Mouse (Mus musculus) kidney, embryonic 16.5 days (tissue): ENCODE measurements at regions not wholly inside any gene's neighbourhood (a gene's known extent, or its start where the extent isn't known, plus 50 kb on each side); places are given as distances from the start of the nearest gene placed in this dataset.

ENCODE experiments used
- ATAC-seq: fragments of 200-750 bp; cut with Nextera tagmentation; 2 replicates; pipeline ENCODE4 v1.8.0; 2017; ENCODE audit warnings: moderate TSS enrichment; ENCODE audit not compliant: low FRiP score, low TSS enrichment
- H3K27ac ChIP-seq: fragments of 300-500 bp; sonication (generic); 2 replicates; pipeline ENCODE4 v1.5.1; 2014; ENCODE audit warnings: low read length
- H3K27me3 ChIP-seq: fragments of 300-500 bp; sonication (generic); 2 replicates; pipeline ENCODE4 v1.6.1; 2014; ENCODE audit warnings: low read length, control low read depth, mixed read lengths; ENCODE audit not compliant: insufficient read depth
- H3K36me3 ChIP-seq: fragments of 300-500 bp; sonication (generic); 2 replicates; pipeline ENCODE4 v1.6.1; 2014; ENCODE audit warnings: low read length, control low read depth, mixed read lengths; ENCODE audit not compliant: insufficient read depth
- H3K4me1 ChIP-seq: fragments of 300-500 bp; sonication (generic); 2 replicates; pipeline ENCODE4 v1.6.1; 2014; ENCODE audit warnings: low read length, control low read depth, mixed read lengths; ENCODE audit not compliant: insufficient read depth
- H3K4me2 ChIP-seq: fragments of 300-500 bp; sonication (generic); replicated peaks from 2 replicates; pipeline ENCODE4 v1.6.1; 2014; ENCODE audit warnings: low read depth, low read length
- H3K4me3 ChIP-seq: fragments of 300-500 bp; sonication (generic); 2 replicates; pipeline ENCODE4 v1.5.1; 2014; ENCODE audit warnings: mild to moderate bottlenecking, low read length
- H3K9ac ChIP-seq: fragments of 300-500 bp; sonication (generic); replicated peaks from 2 replicates; pipeline ENCODE4 v1.6.1; 2014; ENCODE audit warnings: low read length
- H3K9me3 ChIP-seq: fragments of 300-500 bp; sonication (generic); 2 replicates; pipeline ENCODE4 v1.6.1; 2016; ENCODE audit warnings: low read length, control low read depth
- WGBS: fragments of 180-500 bp; shearing (Covaris S2); extraction: QIAGEN DNeasy Blood & Tissue Kit; methylation state at CpG from one replicate; pipeline ENCODE4 v1.1.7; 2014; 5-methylcytosine and 5-hydroxymethylcytosine counted together

DNA sequence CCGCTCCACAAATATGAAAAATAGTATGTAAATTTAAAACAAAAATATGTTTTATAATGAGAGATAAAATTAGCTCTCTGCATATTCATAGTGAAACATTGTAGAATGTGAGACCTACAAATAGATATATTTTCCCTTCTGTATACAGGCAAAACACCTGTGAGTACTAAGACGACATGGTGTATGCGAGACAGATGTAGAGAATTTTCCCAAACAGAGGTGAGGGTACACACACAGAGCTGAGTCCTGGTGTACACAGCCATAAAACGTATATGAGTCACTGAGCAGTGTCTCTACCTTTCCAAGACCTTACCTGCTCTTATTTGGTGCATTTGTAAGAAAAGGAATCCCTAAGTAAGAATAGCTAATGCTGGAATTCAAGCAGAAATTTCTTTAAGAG is 1493.6 kb upstream of the Sel1l start:
- H3K4me2 ChIP-seq, result no peak overlapping the region
- no peak overlapping the region for H3K27ac ChIP-seq
- H3K4me3 ChIP-seq, result no peak overlapping the region
- no peaks in the 10 kb centered on the region for H3K27me3 ChIP-seq
- no peak overlapping the region for H3K9ac ChIP-seq
- no peak for ATAC-seq
- no peaks in the 10 kb centered on the region for H3K36me3 ChIP-seq
- H3K4me1 ChIP-seq, result no peaks in the 10 kb centered on the region
- WGBS, result 56% methylated on average over 4 of the region's 4 CpGs
- H3K9me3 ChIP-seq, result no peaks in the 10 kb centered on the region

DNA sequence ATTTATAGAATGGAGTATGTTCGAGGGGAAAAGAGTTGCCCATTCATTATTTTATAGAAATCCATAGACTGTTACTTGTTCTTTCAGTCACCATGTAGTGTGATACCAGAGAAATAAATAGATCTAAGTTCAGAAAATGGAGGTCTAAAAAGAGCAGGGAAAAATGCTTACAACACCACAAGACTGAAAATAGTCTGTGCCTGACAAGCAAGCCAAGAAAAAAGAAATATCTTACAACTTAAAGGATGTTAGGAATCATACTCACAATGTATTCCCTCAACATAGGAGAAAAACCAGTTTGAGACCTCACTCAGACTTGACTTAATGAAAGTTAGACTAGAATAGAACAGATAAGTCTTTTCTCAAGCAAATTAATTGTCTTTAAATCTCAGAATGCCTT is 1486.6 kb upstream of the Sel1l start:
- WGBS, result 100% methylated on average over 1 of the region's 1 CpGs
- no peaks in the 10 kb centered on the region for H3K36me3 ChIP-seq
- no peak for ATAC-seq
- no peak overlapping the region for H3K27ac ChIP-seq
- H3K9ac ChIP-seq, result no peak overlapping the region
- H3K4me2 ChIP-seq, result no peak overlapping the region
- H3K4me3 ChIP-seq, result no peak overlapping the region
- no peaks in the 10 kb centered on the region for H3K4me1 ChIP-seq
- no peaks in the 10 kb centered on the region for H3K9me3 ChIP-seq
- no peaks in the 10 kb centered on the region for H3K27me3 ChIP-seq

DNA sequence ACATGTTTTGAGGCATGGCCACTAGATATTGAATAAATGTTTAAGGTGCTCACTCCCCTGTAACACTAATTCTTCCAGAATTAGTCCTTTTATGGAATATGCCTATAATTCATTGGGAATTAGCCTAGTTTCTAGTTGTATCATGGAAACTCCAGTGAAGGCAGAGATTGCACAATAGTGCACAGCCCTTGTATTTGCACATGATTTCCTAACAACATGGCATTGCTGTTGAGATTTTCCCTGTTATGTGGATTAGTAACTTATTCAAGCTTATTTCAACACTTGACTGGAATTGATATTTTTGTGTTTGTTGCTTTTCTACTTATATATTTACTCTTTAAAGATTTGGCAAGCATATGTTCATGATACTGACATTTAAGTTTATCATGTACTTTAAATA is 1463.3 kb upstream of the Sel1l start:
- Histone ChIP-seq H3K4me1 (no peaks in the 10 kb centered on the region), H3K9ac (no peak overlapping the region), H3K4me2 (no peak overlapping the region), H3K36me3 (no peaks in the 10 kb centered on the region), H3K4me3 (no peak overlapping the region), H3K27ac (no peak overlapping the region), H3K27me3 (no peaks in the 10 kb centered on the region), H3K9me3 (no peaks in the 10 kb centered on the region)
- ATAC-seq, result no peak

DNA sequence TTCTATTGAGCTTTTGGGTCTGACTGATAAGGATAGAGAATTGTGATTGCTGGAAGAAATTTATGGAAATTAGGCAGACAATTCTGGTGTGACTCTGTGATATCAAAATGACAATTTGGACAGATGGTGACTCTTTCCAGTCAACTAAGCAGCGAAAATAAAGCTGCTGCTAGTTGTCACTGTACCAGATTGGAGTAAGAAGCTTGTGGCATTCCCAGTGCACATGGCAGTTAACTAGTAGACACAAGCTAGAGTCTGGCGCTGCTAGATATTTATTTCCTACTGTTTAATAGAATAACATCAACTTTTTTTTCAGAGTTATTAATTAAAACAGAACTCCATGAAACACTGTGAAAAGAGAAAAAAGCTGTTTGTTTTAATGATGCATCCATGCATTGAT is 1432.9 kb upstream of the Sel1l start:
- H3K36me3 ChIP-seq, result no peaks in the 10 kb centered on the region
- no peak overlapping the region for H3K27ac ChIP-seq
- no peak overlapping the region for H3K4me3 ChIP-seq
- H3K27me3 ChIP-seq, result no peaks in the 10 kb centered on the region
- no peak for ATAC-seq
- 78% methylated on average over 2 of the region's 2 CpGs for WGBS
- no peak overlapping the region for H3K4me2 ChIP-seq
- H3K9me3 ChIP-seq, result no peaks in the 10 kb centered on the region
- no peak overlapping the region for H3K9ac ChIP-seq
- H3K4me1 ChIP-seq, result no peaks in the 10 kb centered on the region

DNA sequence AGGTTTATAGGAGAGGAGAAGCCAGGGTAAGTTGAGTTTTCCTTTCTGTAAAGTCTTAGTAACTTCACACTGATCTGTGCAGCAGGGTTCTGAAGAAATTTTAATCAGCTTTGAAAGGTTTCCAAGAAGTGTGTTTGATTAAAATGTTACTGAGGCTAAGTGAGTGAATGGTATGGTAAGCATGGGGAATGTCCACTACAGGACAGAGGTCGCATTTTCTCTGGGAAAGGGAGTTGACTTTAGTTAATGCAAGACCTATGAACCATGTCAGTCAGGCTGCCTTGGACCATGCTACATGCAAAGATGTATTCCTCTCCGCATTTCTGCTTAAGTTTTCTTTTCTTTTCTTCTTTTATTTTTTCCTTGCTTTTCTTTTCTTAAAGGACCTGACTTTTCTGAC is 1424.7 kb upstream of the Sel1l start:
- H3K27me3 ChIP-seq, result no peaks in the 10 kb centered on the region
- ATAC-seq, result peak; percentile 94
- no peaks in the 10 kb centered on the region for H3K4me1 ChIP-seq
- no peak overlapping the region for H3K27ac ChIP-seq
- no peak overlapping the region for H3K4me3 ChIP-seq
- no peak overlapping the region for H3K9ac ChIP-seq
- no peaks in the 10 kb centered on the region for H3K36me3 ChIP-seq
- WGBS, result 55% methylated on average over 2 of the region's 2 CpGs
- H3K9me3 ChIP-seq, result no peaks in the 10 kb centered on the region
- no peak overlapping the region for H3K4me2 ChIP-seq

DNA sequence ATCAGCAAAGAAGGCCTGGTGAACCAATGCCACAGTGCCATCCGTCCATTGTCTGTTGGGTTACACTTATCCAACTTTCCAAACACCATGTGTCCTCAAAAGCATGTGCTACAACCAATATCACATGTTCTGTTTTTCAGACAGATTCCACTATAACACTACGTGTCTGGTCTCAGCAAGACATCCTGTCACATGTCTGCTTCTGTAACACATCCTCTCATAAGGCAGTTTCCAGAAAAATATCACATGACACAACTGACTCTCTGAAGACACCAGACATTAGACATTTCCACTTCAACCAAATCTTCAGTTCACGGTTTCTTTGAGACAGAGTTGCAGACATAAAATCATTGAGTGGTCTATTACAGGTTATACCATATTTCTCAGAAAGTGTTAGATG is 1381.3 kb upstream of the Sel1l start:
- WGBS, result 83% methylated on average over 3 of the region's 3 CpGs
- Histone ChIP-seq H3K36me3 (no peaks in the 10 kb centered on the region), H3K4me2 (no peak overlapping the region), H3K27me3 (no peaks in the 10 kb centered on the region), H3K9ac (no peak overlapping the region), H3K9me3 (no peaks in the 10 kb centered on the region), H3K4me3 (no peak overlapping the region), H3K27ac (no peak overlapping the region), H3K4me1 (no peaks in the 10 kb centered on the region)
- no peak for ATAC-seq

DNA sequence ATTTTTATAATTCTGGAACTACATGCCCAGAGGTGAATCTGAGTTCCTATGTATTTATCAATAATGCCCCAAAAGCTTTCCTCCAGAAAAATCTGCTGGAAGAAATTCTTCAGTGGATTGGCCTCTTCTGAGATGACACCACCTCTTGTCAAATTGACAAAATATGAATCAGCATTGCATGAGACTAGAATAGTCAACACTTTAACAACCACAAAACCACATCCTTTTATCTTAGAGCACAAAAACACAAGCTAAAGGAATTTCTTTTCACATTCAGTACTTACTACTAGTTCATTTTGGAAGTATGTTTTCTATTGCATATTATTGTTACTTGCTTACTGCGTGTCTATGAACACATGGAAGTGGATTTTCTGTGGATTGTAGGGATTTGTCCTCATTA is 1377.9 kb upstream of the Sel1l start:
- no peaks in the 10 kb centered on the region for H3K27me3 ChIP-seq
- H3K27ac ChIP-seq, result no peak overlapping the region
- no peak for ATAC-seq
- H3K4me2 ChIP-seq, result no peak overlapping the region
- H3K4me1 ChIP-seq, result no peaks in the 10 kb centered on the region
- no peak overlapping the region for H3K4me3 ChIP-seq
- no peaks in the 10 kb centered on the region for H3K9me3 ChIP-seq
- 90% methylated on average over 1 of the region's 1 CpGs for WGBS
- H3K9ac ChIP-seq, result no peak overlapping the region
- no peaks in the 10 kb centered on the region for H3K36me3 ChIP-seq

DNA sequence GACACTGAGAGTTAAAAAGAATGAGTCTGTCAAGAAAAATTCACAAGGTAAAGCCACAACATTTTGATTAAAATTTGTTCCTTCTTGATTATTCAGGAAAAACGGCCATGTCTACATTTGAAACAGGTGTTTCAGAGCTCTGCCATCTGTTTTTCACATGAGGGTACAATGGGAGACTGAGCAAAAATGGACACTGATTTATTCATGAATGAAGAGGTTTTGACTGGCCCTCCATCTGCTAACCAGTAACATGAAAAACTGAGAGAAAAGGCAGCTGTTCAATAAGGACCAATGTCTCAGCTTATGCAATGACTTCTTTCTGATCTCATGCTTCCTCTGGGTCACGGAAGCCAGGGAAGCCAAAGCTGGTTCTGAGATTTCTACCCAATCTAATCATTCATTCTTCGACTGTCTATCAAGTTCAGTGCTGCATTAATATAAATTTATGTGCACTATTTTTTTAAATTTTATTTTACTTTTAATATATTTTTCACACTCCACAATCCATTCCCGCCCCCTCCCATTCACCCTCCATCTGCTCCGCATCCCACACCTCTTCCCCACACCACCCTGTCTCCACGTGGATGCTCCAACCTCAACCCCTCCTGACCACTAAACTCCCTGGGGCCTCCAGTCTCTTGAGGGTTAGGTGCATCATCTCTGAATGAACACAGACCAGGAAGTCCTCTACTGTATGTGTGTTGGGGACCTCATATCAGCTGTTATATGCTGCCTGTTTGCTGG is 1372.4 kb upstream of the Sel1l start:
- Histone ChIP-seq H3K9ac (no peak overlapping the region), H3K27ac (no peak overlapping the region), H3K4me1 (no peaks in the 10 kb centered on the region), H3K4me2 (no peak overlapping the region), H3K36me3 (no peaks in the 10 kb centered on the region), H3K4me3 (no peak overlapping the region), H3K9me3 (no peaks in the 10 kb centered on the region), H3K27me3 (no peaks in the 10 kb centered on the region)
- WGBS, result 78% methylated on average over 6 of the region's 6 CpGs
- no peak for ATAC-seq

DNA sequence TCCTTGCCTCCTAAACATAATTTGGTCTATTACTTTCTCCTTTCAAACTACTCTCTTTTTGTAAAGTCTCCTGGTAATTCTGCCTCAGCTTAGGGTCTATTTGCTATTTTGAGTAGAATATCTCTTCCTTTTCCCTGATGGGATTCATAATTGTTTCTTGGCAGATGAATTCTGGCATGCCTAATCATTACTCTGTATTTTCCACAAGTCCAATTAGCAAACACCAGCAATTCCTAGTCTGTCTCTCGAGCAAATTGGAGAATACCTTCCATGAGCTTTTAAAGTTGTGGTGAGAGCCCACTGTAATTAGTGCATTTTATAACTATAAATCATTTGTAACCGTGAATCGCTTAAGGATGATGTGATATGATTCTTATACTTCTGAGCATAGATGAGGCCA is 1358.6 kb upstream of the Sel1l start:
- Histone ChIP-seq H3K4me3 (no peak overlapping the region), H3K27me3 (no peaks in the 10 kb centered on the region), H3K36me3 (no peaks in the 10 kb centered on the region), H3K27ac (no peak overlapping the region), H3K9ac (no peak overlapping the region), H3K4me2 (no peak overlapping the region), H3K9me3 (no peaks in the 10 kb centered on the region; the same call in 1 of the 2 replicates), H3K4me1 (no peaks in the 10 kb centered on the region)
- WGBS, result 86% methylated on average over 3 of the region's 3 CpGs
- ATAC-seq, result no peak

DNA sequence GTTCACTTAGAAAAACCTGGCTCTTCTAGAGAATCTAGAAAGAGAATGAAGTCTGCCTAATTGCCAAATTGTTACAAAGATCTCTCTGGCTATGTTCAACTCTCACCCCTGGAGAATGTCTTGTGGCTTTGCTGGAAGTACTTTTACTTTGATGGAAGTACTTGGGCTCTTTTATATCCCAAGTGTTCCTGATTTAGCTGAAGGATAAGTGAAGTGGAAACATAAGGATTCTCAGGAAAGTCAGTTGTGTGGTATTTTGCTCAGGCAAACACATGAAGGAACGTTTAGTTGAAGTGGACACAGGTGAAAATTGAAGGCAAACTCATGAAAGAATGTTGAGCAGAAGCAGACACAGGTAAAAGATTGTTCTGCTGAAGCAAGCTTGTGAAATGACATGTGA is 1340.0 kb upstream of the Sel1l start:
- WGBS, result 74% methylated on average over 1 of the region's 1 CpGs
- no peak for ATAC-seq
- Histone ChIP-seq H3K36me3 (no peaks in the 10 kb centered on the region), H3K9ac (no peak overlapping the region), H3K9me3 (no peaks in the 10 kb centered on the region), H3K27me3 (no peaks in the 10 kb centered on the region), H3K4me1 (no peaks in the 10 kb centered on the region), H3K4me3 (no peak overlapping the region), H3K4me2 (no peak overlapping the region), H3K27ac (no peak overlapping the region)
